Mouse (Mus musculus) left cerebral cortex, adult 8-10 months (tissue): ENCODE data around the gene Prkca. TPM values are rescaled to one million over a fixed set of nuclear protein-coding genes. Genes with fewer than 3 reads are reported as not detected.
"Not testable (repeated sequence)": the region's sequence is repeated elsewhere in the genome, so short reads cannot be mapped to it uniquely, and the experiment has no call there.

Experiments
- DNase-seq, 2 experiments: peaks; one replicate each; pipeline ENCODE4 v3.0.0; 2022; ENCODE audit warnings: low spot score in 2 of 2
- total RNA-seq, 4 experiments: library from RNA; stranded (reverse); gene quantifications; 2 replicates each; pipeline ENCODE4 v1.2.4; 2022

Prkca gene
- total RNA-seq, 4 experiments from 2014 or later: 132 to 162 (median 144) TPM

DNA sequence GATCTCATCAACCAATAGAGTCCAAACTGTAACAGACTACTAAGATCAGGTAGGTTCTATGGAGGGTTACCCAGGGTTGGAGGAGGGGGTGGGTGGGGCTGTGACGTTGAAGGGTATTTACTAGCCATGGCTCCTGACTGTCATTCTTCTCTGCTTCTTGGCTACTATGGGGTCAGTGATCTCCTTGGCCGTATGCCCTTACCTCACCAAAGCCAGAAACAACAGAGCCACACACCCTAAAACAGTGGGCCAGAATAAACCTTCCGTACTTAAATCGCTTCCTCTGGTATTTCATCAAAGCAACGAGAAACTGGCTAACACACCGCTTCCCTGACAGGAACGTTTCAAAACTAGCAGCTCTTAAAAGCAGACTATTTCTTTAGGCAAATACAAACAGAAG is 221.2 kb downstream of the Prkca start:
- DNase-seq: no peak

- no peak for DNase-seq
These were observed 223.0 kb downstream of the Prkca start for GRCm38 (mm10) chr11:108120708-108121107.

GRCm38 (mm10) chr11:108119785-108120184 is 223.9 kb downstream of the Prkca start:
- DNase-seq: no peak

DNA sequence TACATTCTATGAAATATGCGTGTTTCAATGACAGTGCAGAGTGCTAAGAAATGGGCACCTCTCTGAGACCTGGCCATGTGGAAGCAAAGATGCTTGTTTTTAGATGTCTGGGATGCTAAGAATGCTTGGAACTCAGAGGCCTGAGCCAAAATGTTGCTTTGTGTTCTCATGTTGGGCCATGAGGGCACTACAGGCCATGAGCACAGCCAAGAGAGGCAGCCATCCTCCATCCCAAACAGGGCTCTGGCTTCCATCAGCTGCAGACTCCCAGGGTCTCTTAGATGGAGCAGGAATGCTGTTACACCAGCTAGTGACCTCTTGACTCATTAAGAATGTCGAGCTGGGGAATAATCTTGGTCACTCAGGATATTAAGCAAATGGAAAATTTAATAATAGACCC is 224.9 kb downstream of the Prkca start:
- no peak for DNase-seq

DNA sequence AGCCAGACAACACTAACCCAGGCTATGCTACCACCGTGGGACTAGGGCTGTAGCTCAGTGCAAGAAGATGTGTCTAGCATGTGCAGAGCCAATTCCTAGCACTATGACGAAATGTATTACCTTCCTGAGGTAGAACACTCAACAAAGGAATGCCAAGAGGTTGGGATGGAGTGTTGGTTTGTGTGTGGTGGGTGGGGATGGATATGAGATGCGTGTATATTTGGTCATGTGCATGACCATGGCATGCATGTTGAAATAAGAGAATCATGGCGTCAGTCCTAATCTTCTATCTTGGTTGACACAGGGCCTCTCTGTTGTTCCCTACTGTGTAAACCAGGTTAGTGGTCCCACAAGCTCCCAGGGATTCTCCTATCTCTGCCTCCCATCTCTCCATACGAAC is 225.5 kb downstream of the Prkca start:
- DNase-seq: no peak

- DNase-seq: no peak
These were observed 226.2 kb downstream of the Prkca start for GRCm38 (mm10) chr11:108117360-108118050.

- no peak for DNase-seq
These were observed 229.6 kb downstream of the Prkca start for GRCm38 (mm10) chr11:108114091-108114490.

DNA sequence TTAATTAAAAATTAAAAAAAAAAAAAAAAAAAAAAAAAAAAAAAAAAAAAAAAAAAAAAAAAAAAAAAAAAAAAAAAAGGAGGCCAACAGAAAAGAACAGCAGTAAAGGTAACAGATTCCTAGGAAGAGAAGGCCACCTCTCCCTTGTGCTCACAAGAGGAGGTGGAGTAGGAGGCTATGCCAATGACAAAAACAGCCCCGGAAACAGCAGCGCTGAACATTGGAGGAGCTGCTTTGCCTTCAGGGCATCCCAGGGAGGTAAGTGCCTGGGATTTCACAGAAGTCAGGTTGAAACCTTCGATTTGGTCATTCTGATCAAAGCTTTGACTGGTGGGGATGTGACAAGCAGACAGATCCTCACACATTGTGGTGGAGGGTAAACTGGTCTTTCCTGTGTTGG is 231.3 kb downstream of the Prkca start:
- DNase-seq: no peak

DNA sequence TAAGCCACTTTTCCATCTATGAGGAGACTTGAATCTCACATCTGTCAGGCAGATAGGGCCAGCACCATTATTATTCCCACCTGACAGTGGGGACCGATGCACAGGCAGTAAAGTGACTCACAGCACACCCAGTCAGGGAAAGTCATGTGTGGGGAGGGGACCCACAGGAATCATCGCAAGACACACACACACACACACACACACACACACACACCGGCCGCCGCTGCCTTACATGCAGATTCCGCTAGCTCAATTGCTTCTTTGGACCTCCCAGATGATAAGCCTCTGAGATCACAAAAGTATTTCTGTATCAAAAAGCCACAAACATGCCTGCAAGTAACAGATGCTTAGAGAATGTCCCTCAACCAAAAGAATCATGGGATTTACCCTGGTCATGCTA is 239.6 kb downstream of the Prkca start:
- DNase-seq: no peak

DNA sequence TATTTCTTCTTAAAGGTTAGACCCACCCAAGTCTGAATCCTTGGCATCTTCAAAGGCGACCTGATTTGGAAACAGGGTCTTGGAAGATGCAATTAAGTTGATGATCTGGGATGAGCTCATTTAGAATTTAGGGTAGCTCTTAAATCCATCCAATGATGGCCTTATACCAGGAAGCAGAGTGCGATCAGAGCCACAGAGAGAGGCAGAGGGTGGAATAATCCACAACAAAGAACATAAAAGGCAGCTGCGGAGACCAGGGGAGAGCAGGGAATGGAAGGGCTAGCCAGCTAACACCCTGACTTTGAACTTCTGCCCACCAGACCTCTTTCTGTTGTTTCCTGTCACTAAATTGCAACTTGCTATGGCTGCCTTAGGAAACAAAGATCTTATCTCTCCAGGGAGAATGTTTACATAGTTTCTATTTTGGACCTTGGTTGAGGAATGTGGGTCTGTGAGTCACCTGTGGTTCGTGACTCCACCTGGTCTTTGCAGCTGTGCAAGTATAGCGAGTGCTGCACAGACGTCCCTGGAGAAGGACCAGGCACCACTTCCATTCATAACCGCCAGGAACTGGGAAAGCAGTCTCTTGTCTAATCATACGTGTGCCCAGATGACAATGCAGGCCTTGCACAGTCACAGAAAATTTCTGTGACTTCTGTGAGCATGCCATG is 242.3 kb downstream of the Prkca start:
- DNase-seq: no peak

- DNase-seq: no peak
These were observed 245.4 kb downstream of the Prkca start for GRCm38 (mm10) chr11:108098306-108098705.

GRCm38 (mm10) chr11:108094796-108095195 is 248.9 kb downstream of the Prkca start:
- no peak for DNase-seq

GRCm38 (mm10) chr11:108093248-108093647 is 250.5 kb downstream of the Prkca start:
- no peak for DNase-seq

GRCm38 (mm10) chr11:108091238-108091637 is 252.5 kb downstream of the Prkca start:
- no peak for DNase-seq

DNA sequence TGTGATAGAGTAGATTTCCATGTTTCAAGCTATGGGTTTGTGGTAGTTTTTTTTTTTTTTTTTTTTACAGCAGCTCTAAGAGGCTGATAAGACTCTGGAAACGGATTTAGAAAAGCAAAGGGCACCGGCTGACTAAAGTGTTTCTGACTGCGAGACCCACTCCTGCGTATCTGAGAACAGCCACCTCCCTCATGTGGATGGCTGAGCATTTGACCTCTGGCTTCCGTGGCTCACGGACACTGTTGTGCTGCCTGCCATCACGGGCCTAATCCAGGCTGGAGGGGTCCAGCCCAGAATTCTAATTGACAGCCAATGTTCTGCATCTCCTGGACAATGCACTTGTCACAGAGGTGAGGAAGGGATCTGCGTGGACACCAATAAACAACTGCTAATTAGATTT is 253.0 kb downstream of the Prkca start:
- no peak for DNase-seq

DNA sequence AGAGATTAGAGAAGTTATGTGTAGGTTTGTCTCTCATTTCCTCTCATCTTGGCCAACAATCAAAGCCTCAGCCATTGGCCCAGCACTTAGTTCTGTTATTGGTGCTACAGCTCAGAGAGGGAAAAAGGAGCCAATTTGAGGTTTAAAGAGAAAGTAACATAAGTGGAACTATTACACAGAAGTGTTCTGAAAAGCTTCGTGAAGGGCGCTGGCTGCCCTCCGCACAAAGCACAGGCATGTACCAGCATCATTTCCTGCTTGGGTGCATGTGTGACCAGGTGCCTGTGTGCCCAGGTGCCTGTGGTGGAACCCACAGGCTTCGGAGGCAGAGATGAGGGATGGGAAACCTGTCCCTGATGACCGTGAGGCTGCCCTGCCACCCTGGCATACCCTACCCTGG is 255.7 kb downstream of the Prkca start:
- no peak for DNase-seq

GRCm38 (mm10) chr11:108087105-108087700 is 256.5 kb downstream of the Prkca start:
- not testable (repeated sequence) for DNase-seq

DNA sequence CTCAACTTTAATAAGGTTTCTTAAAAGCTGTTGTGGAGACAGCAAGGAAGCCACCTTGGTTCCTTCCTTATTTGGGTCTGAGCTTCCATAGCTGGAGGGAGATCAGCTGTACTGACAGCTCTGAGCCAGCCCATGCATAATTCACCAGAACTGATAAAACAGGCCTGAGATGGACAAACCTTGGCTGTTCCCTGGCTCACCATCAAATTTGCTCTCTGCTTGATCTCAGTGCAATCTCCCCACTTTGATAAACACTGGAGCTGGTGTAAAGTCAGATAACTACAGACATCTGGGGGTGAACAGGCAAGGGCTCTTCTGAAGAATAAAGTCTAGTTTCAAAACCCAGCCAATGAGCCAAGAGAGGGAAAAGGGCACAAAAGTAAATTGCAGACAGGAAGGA is 261.1 kb downstream of the Prkca start:
- no peak for DNase-seq

GRCm38 (mm10) chr11:108079946-108080650 is 263.6 kb downstream of the Prkca start:
- no peak for DNase-seq

- no peak for DNase-seq
These were observed 264.3 kb downstream of the Prkca start for GRCm38 (mm10) chr11:108079454-108079853.

- no peak for DNase-seq
These were observed 266.2 kb downstream of the Prkca start for GRCm38 (mm10) chr11:108077514-108077913.

GRCm38 (mm10) chr11:108072606-108073243 is 271.0 kb downstream of the Prkca start:
- DNase-seq: no peak
